Mouse (Mus musculus) NIH3T3 (cell line): ENCODE measurements at regions not wholly inside any gene's neighbourhood (a gene's known extent, or its start where the extent isn't known, plus 50 kb on each side); places are given as distances from the start of the nearest gene placed in this dataset.

ENCODE experiments used
- DNase-seq: peaks from one replicate; pipeline ENCODE4 v3.0.0-alpha.2; 2012; ENCODE audit warnings: low read depth

DNA sequence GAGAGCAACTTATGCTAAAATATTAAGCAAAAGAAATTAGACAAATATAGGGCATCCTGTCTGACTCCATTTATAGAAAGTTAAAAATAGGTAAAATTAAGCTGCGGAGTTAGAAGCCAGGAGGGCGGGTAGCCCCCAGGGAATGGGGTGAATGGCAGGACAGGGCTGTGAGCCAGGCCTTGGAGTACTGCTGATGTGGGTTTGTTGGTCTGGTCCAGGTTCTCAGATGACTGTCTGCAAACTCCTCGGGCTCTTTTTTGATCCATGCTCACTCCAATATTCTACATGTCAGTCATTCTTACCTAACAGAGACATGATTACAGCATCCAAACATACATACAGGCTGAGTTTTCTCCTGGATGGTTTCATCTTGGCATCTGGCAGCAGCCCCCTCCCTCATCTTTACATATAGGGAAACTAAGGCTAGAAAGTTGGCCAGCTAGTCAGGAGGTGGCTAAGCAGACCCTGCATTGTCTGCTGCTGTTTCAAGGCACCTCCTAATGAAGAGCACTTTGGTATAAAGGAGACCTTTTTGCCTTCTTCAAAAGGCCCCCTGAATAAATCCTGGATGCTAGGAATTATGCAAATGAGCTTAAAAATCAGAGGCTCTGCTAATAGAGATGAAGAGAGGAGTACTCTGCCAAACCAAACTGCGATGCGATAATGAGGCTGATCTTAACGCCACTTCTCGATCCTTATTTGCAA is 354.4 kb downstream of the Xylt1 start:
- DNase-seq = no peak

DNA sequence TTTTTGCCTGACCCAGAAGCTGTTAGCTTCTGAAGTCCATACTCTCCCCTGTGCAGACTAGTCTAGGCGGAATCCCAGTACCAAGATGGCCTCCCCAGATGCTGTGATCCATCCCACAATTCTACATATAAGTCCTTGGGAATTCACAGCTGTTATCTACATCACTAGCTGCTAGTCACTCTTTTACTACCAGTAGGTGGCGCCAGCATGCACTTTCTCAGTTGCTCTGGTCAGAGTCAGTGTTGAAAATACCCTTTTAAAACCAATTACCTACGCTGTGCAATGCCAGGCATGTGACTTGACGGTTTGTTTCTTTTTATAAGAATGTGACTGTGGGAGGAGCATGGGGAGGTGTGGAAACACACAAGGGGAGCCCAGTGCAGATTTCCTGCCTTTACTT is 348.3 kb downstream of the Xylt1 start:
- peak; percentile 9 for DNase-seq
